Mouse (Mus musculus) forebrain, embryonic 16.5 days (tissue): ENCODE measurements around the gene Ccdc77. TPM values are rescaled to one million over a fixed set of nuclear protein-coding genes. Genes with fewer than 3 reads are reported as not detected.
A peak's percentile ranks its signal among the peaks of the same experiment; 100 is the strongest.

Source experiments
- ATAC-seq: fragments of 200-750 bp; cut with Nextera tagmentation; 2 replicates; pipeline ENCODE4 v1.8.0; 2017; ENCODE audit warnings: mild to moderate bottlenecking, moderate library complexity
- H3K27ac ChIP-seq: fragments of 300-500 bp; sonication (generic); 2 replicates; pipeline ENCODE4 v1.5.1; 2014; ENCODE audit warnings: low read length, control low read depth
- H3K27me3 ChIP-seq: fragments of 300-500 bp; sonication (generic); replicated peaks from 2 replicates; pipeline ENCODE4 v1.6.1; 2014; ENCODE audit warnings: low read length; ENCODE audit not compliant: control insufficient read depth, insufficient read depth
- H3K36me3 ChIP-seq: fragments of 300-500 bp; sonication (generic); 2 replicates; pipeline ENCODE4 v1.6.1; 2014; ENCODE audit not compliant: control insufficient read depth, insufficient read depth
- H3K4me1 ChIP-seq: fragments of 300-500 bp; sonication (generic); replicated peaks from 2 replicates; pipeline ENCODE4 v1.6.1; 2014; ENCODE audit warnings: low read length; ENCODE audit not compliant: control insufficient read depth, insufficient read depth
- H3K4me2 ChIP-seq: fragments of 300-500 bp; sonication (generic); 2 replicates; pipeline ENCODE4 v1.6.1; 2014; ENCODE audit warnings: mild to moderate bottlenecking, low read length, control low read depth
- H3K4me3 ChIP-seq: fragments of 300-500 bp; sonication (generic); replicated peaks from 2 replicates; pipeline ENCODE4 v1.5.1; 2014; ENCODE audit warnings: mild to moderate bottlenecking, low read length, control low read depth
- H3K9ac ChIP-seq: fragments of 300-500 bp; sonication (generic); replicated peaks from 2 replicates; pipeline ENCODE4 v1.6.1; 2014; ENCODE audit warnings: low read depth, low read length, control low read depth
- H3K9me3 ChIP-seq: fragments of 300-500 bp; sonication (generic); 2 replicates; pipeline ENCODE4 v1.6.1; 2016; ENCODE audit warnings: low read length; ENCODE audit not compliant: control insufficient read depth
- WGBS: fragments of 180-500 bp; shearing (Covaris S2); extraction: QIAGEN DNeasy Blood & Tissue Kit; methylation state at CpG from one replicate; pipeline ENCODE4 v1.1.7; 2014; 5-methylcytosine and 5-hydroxymethylcytosine counted together
- polyA plus RNA-seq: library from polyadenylated mRNA; unstranded; fragments of >200 nt; fragmentation: Nextera tagmentation; extraction: Ambion mirVana; gene quantifications from 2 replicates; pipeline ENCODE4 v1.2.1, GENCODE M21; 2015

Gene Ccdc77
- polyA plus RNA-seq, 1 experiment from 2014 or later, result 13.3 TPM

DNA sequence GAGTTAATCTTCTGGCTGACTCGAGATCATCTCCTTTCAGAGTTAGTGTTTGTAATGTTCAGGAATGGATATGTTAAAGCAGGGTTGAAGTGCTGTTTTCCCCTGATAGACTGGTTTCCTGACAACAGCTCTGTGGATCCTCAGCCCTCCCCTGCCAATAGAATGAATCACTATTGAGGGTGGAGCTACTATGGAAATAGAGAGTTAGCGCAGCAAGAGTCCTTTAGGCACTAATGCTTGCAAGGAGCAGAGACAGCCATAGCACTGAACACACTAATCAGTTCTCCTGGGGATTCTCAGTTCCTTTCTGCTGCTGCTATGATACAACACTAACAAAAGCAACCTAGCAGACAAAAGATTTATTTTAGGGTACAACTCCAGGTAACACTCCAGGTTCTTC, 43.8 kb downstream of the Ccdc77 start:
- no peak for ATAC-seq
- WGBS, result 66% methylated on average over 2 of the region's 2 CpGs
- no peaks in the 10 kb centered on the region for H3K4me1 ChIP-seq
- no peak overlapping the region for H3K27ac ChIP-seq
- no peak overlapping the region for H3K9ac ChIP-seq
- no peaks in the 10 kb centered on the region for H3K36me3 ChIP-seq
- no peak overlapping the region for H3K4me2 ChIP-seq
- H3K9me3 ChIP-seq, result no peaks in the 10 kb centered on the region
- H3K27me3 ChIP-seq, result no peaks in the 10 kb centered on the region
- H3K4me3 ChIP-seq, result no peak overlapping the region

GRCm38 (mm10) chr6:120319129-120319528, 45.0 kb downstream of the Ccdc77 start:
- no peaks in the 10 kb centered on the region for H3K9me3 ChIP-seq
- H3K27me3 ChIP-seq, result no peaks in the 10 kb centered on the region
- no peak overlapping the region for H3K4me3 ChIP-seq
- 86% methylated on average over 9 of the region's 9 CpGs for WGBS
- ATAC-seq, result no peak
- no peak overlapping the region for H3K4me2 ChIP-seq
- H3K4me1 ChIP-seq, result no peaks in the 10 kb centered on the region
- no peak overlapping the region for H3K27ac ChIP-seq
- H3K36me3 ChIP-seq, result no peaks in the 10 kb centered on the region
- H3K9ac ChIP-seq, result no peak overlapping the region

DNA sequence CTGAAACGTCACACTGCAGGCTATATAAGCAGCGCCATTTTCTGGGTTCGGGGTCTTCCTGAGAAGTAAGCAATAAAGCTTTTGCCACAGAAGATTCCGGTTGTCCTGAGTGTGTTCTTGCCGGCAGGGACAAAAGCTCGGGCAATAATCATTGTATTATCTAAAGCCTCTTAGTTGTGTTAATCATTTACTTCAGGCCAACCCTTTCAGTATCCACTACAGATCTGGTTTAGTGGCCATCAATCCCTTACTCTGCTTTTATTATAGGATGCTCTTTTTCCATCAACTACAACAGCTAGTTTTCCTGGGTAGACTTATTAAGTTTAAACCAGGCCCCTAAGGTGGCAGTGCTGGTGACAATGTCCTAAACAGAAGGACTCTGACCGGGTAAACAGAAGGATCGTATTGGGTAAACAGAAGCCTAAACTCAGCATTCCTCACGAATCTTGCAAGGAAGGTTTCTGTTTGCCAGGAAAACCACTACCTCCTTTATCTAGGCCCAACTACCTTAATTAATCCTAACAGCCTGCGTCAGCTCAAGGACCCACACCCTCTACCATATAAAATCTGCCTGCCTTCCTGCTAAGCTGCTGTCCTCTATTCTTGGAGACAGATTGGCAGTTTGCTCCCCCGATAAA, 45.8 kb downstream of the Ccdc77 start:
- Histone ChIP-seq H3K9ac (no peak overlapping the region), H3K27me3 (no peaks in the 10 kb centered on the region), H3K9me3 (no peaks in the 10 kb centered on the region), H3K4me2 (no peak overlapping the region), H3K27ac (no peak overlapping the region), H3K4me1 (no peaks in the 10 kb centered on the region), H3K4me3 (no peak overlapping the region), H3K36me3 (no peaks in the 10 kb centered on the region)
- ATAC-seq, result no peak
- 81% methylated on average over 11 of the region's 11 CpGs for WGBS

DNA sequence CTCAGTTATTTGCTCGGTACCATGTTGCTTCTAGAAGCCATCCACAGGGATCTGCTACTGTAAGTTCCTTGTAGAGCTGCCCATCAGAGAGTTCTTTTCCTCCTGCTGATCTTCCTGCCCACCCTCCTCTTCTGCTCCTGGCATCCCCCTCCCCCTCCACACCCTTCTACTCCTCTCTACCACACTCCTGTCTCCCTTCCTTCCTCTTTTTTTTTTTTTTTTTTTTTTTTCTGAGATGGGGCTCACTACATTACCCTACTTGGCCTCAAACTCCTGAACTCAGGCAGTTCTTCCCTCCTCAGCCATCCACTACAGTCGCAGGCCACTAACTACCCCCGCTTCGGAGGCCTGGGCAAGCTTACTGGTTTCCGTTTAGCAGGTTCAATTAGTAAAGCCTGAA, 51.7 kb downstream of the Ccdc77 start:
- no peaks in the 10 kb centered on the region for H3K36me3 ChIP-seq
- no peak overlapping the region for H3K27ac ChIP-seq
- no peaks in the 10 kb centered on the region for H3K27me3 ChIP-seq
- H3K4me2 ChIP-seq, result no peak overlapping the region
- 88% methylated on average over 5 of the region's 5 CpGs for WGBS
- no peak overlapping the region for H3K9ac ChIP-seq
- H3K4me1 ChIP-seq, result no peaks in the 10 kb centered on the region
- H3K4me3 ChIP-seq, result no peak overlapping the region
- ATAC-seq, result no peak
- H3K9me3 ChIP-seq, result no peaks in the 10 kb centered on the region

- Histone ChIP-seq H3K4me2 (no peak overlapping the region), H3K27ac (no peak overlapping the region), H3K36me3 (no peaks in the 10 kb centered on the region), H3K4me3 (no peak overlapping the region), H3K4me1 (no peaks in the 10 kb centered on the region), H3K27me3 (no peaks in the 10 kb centered on the region), H3K9me3 (no peaks in the 10 kb centered on the region), H3K9ac (no peak overlapping the region)
- 66% methylated on average over 3 of the region's 3 CpGs for WGBS
- no peak for ATAC-seq
Measured at GRCm38 (mm10) chr6:120309787-120310186, 54.4 kb downstream of the Ccdc77 start.

- Histone ChIP-seq H3K27me3 (no peaks in the 10 kb centered on the region), H3K4me3 (no peak overlapping the region), H3K9ac (no peak overlapping the region), H3K4me1 (no peaks in the 10 kb centered on the region), H3K36me3 (no peaks in the 10 kb centered on the region), H3K4me2 (no peak overlapping the region), H3K9me3 (no peaks in the 10 kb centered on the region), H3K27ac (no peak overlapping the region)
- no peak for ATAC-seq
- 77% methylated on average over 9 of the region's 9 CpGs for WGBS
Measured at GRCm38 (mm10) chr6:120309338-120309737, 54.8 kb downstream of the Ccdc77 start.

GRCm38 (mm10) chr6:120306859-120307594, 57.1 kb downstream of the Ccdc77 start:
- ATAC-seq, result no peak
- 86% methylated on average over 3 of the region's 3 CpGs for WGBS
- Histone ChIP-seq H3K27me3 (no peaks in the 10 kb centered on the region), H3K9me3 (no peaks in the 10 kb centered on the region), H3K9ac (no peak overlapping the region), H3K27ac (no peak overlapping the region), H3K4me2 (no peak overlapping the region), H3K4me1 (no peaks in the 10 kb centered on the region), H3K4me3 (no peak overlapping the region), H3K36me3 (no peaks in the 10 kb centered on the region)

DNA sequence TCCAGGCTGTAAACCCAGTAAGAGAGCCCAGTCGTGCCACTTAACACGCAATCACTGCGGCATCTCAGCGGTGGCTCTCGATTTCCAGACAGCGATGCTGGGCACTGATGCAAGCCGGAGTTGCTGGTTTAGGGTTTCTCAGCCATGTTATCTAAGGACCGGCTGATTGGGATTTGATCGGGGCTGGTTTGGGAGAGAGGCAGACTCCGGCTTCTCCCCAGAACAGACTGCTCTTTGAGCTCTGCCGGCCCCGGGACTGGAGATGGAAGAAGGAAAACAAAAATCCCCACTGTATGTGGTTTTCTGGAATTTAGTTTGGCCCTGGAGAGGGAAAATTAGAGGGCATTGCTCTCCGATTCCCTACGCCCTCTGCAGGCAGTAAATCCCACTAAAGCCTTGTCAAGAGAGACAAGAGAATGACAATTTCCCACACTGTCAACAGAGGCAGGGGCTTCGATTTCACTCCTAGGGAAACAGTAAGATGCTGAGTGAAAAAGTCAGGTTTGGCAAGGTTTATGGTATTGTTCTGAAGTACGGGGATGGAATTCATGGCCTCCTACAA, 61.3 kb downstream of the Ccdc77 start:
- Histone ChIP-seq H3K36me3 (no peaks in the 10 kb centered on the region), H3K4me3 (no peak overlapping the region), H3K9me3 (no peaks in the 10 kb centered on the region), H3K4me2 (peak overlapping the region; percentile 29), H3K4me1 (no peaks in the 10 kb centered on the region), H3K27ac (no peak overlapping the region), H3K9ac (no peak overlapping the region), H3K27me3 (no peaks in the 10 kb centered on the region)
- WGBS, result 25% methylated on average over 16 of the region's 16 CpGs
- ATAC-seq, result no peak

DNA sequence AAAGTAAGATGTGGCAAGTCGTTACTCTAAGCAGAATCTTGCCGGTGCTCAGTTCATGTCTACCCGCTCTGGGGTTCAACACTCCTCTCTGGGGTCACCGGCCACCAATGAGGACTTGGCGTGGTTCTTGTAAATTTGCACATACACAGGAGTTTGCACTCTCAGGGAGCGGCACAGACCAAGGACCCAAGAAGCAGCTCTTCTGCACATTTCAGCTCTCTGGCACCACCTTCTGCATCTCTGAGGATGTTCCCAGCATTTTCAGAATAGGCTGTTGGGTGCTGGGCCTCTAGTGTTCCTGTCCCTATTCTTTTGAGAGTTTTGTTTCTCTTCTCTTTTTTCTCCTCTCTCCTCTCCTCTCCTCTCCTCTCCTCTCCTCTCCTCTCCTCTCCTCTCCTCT, 63.0 kb downstream of the Ccdc77 start:
- Histone ChIP-seq H3K27ac (no peak overlapping the region), H3K9ac (no peak overlapping the region), H3K4me1 (no peaks in the 10 kb centered on the region), H3K36me3 (no peaks in the 10 kb centered on the region), H3K9me3 (no peaks in the 10 kb centered on the region), H3K4me3 (no peak overlapping the region), H3K4me2 (no peak overlapping the region), H3K27me3 (no peaks in the 10 kb centered on the region)
- WGBS, result 38% methylated on average over 6 of the region's 6 CpGs
- 0 out of 2 replicates have a peak, but pooled peaks have one; percentile 31 for ATAC-seq
